Mouse (Mus musculus): Measurements from ENCODE around the gene 4930558K02Rik.

The 4930558K02Rik gene

DNA sequence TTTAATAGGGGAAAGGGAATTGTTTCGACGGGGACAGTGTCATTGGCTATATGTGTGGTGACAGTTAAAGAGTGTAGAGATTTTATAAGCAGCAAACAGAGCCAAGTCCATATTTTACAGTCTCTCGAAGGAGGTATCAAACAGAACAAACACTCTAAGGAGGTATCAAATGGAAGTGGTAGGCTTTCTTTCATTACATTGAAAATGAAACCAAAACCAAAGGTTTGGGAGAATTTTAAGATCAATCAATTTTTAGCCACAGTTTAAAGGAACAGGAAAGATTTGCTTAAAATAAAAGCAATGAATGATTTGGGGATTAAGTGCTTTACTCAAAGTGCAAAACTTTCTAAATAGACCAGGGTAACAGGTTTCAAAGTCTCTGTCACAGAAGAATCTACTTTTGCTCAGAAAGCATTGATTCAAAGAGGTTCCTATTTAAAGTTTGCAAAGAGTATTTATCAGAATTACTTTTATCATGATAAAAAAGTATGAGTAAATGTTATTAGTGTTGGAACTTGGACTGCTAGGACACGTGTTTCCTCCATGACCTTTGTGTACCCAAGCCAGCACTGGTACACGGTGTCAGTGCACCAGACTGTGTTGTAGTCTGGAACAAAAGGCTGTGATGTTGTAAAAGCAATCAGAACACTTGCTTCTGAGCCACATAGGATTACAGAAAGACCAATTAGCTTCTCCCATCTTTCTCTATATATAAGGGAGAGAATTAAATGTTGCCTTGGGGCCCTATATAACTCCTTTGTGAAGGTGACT lies 28.2 kb downstream of the 4930558K02Rik start:
- no peak for DNase-seq (ENCODE audit: low spot score)

DNA sequence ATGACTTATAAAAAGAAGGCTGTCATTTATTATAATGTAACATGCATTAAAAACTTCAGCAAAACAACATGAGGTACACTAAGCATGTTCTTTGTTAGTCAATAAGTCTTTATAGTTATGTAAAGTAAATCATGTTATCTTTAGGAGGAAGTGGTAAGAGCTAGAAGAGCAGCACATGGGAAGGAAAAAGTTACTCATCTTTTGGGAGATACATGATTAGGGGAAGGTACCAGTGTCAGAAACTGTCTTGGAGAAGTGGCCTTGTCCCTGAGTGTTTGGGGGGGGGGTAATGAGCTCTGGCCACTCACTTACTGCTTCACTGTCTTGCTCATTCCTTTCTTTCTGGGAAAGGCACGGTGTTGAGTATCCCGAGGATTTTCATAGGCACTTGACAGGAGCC lies 37.4 kb downstream of the 4930558K02Rik start:
- DNase-seq (ENCODE audit: low spot score), result no peak

DNA sequence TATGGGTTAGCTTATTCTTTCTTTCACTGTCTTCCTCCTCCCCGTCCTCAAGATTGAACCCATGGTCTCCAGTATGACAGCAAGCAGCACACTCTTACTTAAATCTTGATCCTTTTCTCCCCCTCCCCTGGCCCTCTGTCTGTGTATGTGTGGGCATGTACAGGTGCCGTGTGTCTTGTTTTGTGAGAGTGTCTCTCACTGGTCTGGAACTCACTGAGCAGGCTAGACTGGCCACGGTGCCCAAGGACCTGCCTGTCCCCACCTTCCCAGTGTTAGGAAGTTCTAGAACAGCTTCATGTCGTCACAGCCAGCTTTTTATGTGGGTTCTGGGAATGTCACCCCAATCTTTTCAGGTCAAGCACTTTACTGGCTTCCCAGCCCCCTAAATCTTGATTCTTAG lies 47.1 kb downstream of the 4930558K02Rik start:
- DNase-seq (ENCODE audit: low spot score), result no peak

DNA sequence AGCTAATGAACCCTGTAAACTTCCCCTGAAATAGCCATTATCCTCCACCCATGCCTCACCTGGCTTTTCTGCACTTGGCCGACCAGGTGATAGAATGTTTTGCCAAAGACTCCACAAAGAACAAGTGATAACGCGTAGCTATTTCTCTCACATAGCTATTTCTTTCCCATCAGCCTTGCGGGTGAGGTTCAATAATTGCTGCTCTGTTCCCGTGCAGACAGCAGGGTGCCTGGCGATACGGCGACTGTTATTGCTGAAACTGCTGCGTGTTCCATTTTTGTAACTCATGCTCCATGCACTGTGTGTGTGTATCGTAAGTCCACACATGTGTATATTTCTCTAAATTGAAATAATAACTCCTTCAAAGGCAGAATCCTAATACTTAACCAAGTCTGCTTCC lies 47.6 kb downstream of the 4930558K02Rik start:
- no peak for DNase-seq (ENCODE audit: low spot score)

DNA sequence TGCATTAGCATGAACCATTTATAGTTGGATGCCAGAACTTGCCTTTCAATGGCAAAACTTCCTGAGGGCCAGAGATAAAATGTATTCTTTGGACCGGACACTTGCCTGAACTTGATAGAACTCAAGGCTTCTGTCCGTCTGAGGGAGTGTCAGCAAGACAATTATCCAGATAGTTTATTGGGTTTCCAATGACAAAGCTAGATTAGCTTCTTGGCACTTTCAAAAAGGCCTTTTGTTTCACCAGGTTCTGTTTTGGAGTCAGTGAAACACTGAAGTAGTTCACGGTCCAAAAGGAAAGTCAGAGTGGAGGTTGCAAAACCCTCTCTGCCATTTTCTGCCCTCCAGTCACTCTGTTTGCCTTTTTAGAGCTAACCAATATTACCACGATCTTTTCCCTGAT lies 48.1 kb downstream of the 4930558K02Rik start:
- no peak for DNase-seq (ENCODE audit: low spot score)

DNA sequence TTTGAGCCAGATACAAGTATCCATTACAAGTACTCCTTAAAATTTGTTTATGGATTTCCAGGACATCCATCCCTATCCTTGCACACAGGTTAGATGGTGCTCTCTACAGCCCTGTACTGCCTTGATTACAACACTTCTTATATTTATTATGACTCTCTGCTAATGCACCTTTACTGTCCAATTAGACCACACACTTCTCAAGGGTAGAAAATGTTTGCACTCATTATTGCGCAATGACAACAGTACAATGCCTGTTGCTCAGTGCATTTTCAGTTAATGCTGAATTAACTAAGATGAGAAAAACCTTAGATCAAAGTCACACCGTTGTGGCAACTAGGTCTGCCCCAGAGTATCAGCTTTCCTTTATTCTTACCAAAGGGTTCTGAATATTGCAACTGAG lies 51.5 kb downstream of the 4930558K02Rik start:
- no peak for DNase-seq (ENCODE audit: low spot score)

DNA sequence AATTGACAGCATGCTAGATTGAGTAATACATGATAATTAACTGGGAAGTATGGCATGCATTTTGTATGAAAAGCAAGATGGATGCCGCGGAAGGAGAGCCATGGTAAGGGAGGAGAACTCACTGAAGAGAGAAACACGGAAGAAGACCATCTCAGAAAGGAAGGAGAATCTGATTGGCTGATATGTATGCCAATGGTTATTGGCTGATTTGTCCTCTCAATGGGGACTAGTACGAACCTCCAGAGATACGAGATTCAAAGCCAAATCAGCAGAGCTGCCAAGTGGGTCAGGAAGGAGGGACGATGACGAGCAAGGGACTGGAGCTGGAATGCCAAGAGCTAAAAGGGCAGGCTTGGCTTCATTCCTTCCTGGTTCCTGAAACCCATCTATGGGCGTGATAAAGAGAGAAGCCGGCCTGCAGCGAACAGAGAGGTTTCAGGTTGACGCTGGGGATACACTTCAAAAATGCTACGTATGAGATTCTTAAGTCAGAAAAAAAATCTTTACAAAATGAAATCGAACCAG lies 54.1 kb downstream of the 4930558K02Rik start:
- no peak for DNase-seq (ENCODE audit: low spot score)

DNA sequence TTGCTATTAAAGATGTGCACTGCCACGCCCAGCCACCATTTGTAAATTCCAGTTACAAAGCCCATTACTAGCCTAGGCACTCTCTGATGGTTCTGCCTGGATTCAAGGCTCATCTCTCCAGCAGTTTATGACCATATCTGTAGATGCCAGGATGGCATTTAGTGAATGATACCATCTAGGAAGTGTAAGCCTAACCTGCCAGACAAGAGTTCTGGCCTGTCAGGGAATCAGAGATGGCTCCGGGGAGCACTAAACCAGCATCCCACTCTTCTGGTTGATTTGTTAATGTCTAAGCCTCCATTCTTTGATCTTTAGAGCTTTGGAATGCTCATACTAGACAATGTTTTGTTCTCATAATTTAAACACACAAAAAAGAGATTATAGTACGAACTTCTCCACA lies 55.1 kb downstream of the 4930558K02Rik start:
- no peak for DNase-seq (ENCODE audit: low spot score)

DNA sequence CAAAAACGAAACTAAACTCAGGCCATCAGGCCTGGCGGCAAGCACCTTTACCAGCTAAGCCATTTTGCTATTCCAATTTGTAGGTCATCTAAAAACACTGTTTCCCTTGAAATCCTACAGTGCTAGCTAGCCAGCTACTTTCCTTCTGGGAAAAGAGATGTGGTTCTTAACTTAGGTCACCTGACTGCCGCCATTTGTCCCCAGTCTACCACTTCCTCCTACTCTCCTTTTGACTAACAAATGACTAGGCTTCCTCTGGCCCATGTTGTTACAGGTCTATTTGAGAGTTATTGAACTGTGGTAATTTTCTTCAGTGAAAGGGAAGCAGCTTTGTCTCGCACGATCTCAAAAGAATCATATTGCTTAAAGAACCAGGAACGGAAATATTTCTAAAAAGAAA lies 57.5 kb downstream of the 4930558K02Rik start:
- no peak for DNase-seq (ENCODE audit: low spot score)

DNA sequence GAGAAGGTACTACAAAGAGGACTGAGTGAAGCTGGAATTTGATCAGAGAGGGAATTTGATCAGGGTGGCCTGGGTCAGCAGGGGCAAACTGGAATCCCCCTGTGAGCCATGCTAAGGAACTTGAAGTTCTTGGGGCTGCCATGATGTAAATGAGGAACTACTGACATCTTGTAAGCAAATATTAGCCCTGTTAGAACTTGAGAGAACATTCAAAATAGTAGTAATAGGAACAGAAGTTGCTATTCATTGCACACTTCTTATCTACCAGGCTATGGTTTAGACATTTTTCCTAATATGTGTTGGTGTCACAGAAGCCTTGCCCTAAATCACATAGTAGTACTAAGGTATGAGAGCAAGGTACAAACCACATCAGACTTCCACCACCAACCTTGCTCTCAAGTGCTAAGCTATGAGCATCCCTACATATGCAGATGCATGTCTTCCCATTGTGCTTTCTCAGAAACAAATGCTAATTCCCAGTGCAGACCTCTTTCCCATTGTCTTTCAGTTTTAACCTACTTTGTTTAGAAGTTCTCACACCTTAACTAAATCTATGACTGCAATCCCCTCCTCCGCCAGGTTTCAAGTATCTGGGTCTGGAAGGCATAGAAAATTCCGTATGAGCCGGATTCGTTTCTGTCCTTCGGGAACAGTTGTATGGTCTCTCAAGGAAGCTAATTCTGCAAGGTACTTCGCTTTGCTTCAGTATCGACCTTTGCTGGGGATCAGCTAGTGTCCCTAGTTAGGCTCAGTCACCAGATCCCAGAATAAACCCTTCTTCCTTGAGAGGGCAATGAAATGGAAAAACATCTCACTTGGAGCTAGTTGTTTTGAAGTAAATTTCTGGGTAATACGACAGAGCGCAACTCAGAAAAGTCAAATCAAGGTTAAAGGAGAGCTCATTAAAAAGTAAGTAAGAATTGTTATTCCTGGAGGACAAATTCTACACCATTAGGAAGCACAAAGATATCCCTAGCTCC lies 58.7 kb downstream of the 4930558K02Rik start:
- no peak for DNase-seq (ENCODE audit: low spot score)

DNA sequence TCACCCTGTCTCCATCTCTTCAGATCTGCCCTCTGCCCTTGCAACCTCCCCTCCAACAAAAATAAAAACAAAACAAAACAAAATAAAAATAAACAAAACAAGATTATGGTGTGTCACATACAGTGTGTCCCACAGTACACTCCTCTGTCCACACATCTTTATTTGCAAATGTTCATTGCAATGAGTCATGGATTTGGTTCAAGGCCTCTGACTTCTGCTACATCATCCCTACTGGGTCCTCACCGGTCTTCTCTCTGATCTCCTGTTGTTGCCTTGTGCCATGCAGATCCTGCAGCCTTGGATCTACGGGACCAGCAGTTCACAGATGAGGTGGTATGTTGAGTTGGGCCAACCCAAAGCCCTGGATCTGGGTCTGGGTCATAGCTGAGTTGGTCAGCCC lies 59.8 kb downstream of the 4930558K02Rik start:
- no peak for DNase-seq (ENCODE audit: low spot score)

DNA sequence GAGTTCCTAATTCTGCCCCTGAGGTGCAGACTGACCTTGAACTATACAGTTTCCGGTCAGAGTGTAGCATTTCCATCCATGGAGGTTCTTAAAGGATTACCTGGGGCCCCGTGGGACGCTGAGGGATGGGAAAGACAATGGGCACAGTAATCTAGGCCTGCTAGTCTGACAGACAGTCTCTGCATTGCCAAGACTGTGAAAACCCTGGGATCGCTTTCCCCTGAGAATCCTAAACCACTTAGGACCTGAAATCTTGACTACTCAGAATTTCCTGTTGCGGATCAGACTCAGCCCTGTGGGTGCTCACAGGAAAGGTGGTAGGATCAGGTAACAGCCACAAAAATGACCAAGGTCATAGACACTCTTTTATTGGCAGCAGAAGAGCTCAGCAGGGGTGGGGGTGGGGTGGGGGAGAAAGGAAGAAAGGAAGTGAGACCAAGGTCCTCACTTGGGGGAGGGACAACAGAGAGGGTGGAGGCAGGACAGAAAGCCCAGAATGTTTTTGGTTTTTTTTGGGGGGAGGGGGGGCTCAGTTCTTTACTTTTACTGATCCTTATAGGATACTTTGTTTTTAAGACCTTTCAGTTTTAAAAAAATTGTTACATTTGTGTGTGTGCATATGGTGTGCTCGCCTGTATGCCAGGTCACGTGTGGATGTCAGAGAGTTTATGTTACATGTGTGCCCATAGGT lies 60.6 kb downstream of the 4930558K02Rik start:
- DNase-seq (ENCODE audit: low spot score), result no peak

DNA sequence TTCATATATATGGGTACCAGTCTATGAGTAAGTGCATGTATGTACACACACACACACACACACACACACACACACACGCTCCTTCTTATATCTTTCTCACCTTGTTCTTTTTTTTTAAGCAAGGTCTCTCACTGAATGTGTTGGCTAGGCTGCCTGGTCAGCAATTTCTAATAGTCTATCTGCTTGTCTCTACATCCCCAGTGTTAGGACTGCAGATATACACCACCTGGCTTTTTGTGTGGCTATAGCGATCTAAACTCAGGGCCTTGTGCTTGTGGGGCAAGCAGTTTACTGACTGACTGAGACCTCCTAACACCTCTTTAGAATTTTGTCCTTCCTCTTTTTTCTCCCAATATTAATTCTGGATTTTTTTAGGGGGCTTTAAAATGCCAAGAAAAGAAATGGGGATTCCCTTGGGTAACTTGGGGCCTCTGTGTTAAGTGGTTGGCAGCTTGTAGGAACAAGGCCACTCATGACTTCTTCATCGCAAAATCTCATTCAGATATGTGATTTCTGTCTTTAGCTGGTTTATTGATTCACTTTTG lies 61.4 kb downstream of the 4930558K02Rik start:
- DNase-seq (ENCODE audit: low spot score), result no peak

DNA sequence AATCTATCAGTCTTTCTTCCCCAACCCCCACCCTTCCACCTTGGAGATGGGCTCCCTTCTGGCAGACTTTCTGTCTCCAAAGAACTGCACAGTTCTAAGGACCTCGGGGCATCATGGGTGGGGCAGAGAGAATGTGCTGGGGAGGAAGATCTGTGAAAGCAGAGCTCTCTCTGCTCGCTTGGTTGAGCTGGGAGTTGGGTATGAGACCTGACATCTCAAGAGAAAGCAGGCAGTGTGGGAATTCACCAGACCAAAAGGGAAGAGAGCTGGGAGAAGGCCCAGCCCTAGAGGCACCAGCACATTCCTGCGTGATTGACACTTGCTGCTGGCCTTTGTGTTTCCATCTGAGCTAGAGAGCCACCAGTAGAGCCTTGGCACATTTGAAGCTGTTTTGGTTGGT lies 63.4 kb downstream of the 4930558K02Rik start:
- DNase-seq (ENCODE audit: low spot score), result no peak

DNA sequence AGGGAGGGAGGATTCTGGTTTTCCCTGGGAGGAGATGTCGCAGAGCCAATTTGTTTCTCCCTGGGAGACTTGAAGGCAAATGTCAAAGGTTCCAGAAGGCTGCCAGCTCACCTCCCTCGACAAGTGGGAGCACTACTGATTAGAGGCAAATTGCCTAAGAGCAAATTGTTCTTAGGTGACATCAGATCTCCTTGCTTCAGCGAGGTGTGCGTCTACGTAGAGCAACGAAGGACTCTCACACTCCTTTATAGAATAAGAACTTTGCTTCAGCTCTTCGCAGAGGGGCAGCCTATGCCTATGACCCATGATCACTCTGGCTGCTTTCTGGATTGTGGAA lies 65.8 kb downstream of the 4930558K02Rik start:
- no peak for DNase-seq (ENCODE audit: low spot score)

DNA sequence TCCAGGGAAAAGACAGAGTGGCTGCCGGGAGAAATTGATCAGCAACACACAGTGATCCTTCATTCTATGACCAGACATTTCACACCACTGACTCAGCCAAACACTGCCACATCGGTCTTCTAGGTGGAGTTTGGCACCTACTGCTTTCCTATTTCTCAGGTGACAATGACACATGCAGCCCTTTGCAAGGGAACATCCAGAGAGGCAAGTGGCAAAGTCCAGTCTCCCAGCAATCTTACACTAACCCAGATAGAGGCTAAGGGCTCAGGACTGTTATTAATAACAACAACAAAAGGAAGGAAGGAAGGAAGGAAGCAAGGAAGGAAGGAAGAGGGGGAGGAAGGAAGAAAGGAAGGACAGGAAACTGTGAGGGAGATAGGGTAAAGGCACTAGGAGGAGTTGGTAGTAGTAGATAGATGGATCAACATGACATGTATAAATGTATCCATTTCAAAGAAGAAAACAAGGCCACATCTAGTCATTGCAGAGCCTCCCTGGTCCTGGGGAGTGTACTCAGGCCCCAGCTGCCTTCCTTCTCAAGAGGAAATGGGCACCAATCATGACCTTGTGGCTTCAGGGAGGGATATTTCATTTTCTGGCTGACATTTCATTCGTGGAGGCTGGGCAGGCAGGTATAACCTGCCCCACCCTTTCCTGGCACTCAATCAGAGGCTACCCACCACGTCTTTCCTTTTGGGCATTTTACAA lies 66.3 kb downstream of the 4930558K02Rik start:
- DNase-seq (ENCODE audit: low spot score), result no peak

DNA sequence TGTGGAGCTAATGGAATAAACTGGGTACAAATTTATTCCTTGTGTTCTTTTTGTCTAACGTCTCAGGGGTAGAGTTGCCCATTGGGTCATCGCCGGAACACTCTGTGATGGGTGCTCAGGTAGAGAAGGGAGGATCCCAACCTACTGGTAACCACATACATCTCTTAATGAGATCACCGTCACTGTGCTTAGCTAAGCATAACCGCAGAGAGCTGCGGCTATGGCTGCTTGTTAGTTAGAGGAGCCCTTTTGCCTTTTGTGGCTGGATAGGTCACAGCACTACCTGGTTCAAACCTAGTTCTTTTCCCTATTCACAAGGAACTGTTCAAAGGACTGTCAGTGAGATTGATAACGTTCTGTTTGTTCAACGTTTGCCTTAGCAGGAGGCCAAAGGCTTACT lies 70.4 kb downstream of the 4930558K02Rik start:
- DNase-seq (ENCODE audit: low spot score), result no peak

DNA sequence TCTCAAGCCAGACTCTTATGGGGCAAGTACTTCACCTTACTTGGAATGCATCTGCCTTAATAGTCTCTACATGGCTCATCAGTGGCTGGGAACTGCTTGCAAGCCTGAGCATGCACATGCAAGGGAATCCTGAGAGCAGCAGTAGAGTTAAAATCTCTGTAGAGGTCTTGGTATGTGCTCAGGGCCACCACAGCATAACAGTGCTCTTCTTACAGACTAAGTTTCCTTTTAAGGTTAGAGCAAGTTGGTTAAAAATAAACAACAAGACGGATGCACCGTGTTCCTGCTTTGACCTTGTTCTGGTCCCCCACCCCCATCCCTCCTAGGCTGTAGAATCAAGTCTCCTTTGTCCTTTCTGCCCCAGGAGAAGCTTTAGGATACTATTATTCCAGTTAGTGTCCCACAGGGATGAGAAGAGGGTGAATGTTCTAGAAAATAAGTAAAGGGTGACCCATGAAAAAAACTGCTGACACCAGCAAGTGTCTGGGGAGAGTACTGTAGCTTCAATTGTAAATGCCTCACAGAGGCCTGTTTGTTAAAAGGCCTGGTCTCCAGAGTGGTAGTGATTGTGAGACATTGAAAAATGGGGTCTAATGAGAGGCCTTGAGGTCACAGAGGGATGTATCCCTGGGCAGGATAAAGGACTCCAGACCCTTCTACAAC lies 71.5 kb downstream of the 4930558K02Rik start:
- no peak for DNase-seq (ENCODE audit: low spot score)

DNA sequence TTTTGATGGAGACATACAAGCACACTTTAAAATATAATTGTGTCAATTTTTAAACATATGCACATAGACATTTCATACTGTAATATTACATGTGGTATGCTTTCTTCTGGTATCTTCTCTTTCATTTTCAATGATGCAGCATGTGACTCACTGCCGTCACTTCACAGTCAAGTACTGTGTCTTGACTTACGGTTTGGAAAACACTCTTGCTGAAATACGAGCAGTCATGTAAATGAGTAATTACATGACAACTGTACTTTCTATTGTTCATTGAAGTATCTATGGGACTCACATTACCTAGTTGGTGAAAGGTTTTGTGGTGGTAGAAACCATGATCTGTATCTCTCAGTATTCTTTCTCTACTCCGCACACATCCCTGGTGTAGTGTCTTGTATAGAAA lies 72.3 kb downstream of the 4930558K02Rik start:
- DNase-seq (ENCODE audit: low spot score), result no peak

DNA sequence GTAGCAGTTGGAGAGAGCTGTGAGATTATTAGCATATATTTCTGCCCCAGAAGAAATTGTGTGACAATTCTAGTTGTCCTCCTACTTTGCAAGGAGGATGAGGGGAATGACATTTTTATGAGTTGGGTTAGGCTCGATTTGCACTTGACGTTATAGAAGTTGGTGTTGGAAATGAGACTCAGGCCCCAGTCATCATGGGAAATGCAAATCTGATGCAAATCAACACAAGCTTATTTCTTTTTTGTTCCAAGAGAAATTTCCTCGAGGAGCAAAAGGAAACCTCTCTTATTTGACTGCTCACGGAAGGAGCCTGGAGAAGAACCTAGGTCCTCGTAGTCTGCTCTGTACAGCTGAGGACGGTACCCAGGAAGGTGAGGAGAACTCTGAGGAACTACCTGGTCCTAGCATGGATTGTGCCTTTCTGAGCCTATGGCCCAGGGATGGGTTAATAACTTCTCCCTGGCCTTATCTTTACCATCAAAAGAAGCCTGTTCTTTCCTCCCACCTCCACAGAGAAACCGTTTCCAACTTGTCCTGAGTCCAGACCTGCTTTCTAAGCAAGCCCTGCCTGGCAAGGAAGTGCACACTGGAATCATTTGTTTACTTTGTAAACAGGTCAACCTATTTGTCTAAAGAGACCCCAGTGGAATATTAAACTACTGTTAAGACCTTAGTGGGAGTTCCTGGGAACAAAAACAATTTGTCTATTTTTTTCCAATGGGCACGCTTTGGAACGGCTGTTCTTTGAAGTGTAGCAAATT lies 76.6 kb downstream of the 4930558K02Rik start:
- no peak for DNase-seq (ENCODE audit: low spot score)

Data from c-Kit-positive CD71-positive TER-119-positive erythroid progenitor cells, embryonic 14.5 days (primary cell).